Mouse (Mus musculus): ENCODE measurements around the gene Grm6. TPM values are rescaled to one million over a fixed set of nuclear protein-coding genes. Genes with fewer than 3 reads are reported as not detected.

The Grm6 gene
- 0.04 TPM in 1 of 2 replicates, not detected in the other for polyA plus RNA-seq (2012; rRNA removed)

GRCm38 (mm10) chr11:50850177-50850735 lies at the start of gene Grm6:
Grm6 (plus strand) TSS chr11:50850685.
- DNase-seq (ENCODE audit: extremely low spot score in 1 of 2, low spot score in 1 of 2): no peak

GRCm38 (mm10) chr11:50814233-50814632 lies 36.3 kb upstream of the Grm6 start:
- no peak for DNase-seq (ENCODE audit: extremely low spot score in 1 of 2, low spot score in 1 of 2)

- no peak for DNase-seq (ENCODE audit: extremely low spot score in 1 of 2, low spot score in 1 of 2)
Observed at GRCm38 (mm10) chr11:50826214-50826613, 24.3 kb upstream of the Grm6 start.

GRCm38 (mm10) chr11:50827010-50827953 lies 23.2 kb upstream of the Grm6 start, which contains the start of gene Zfp354c:
Zfp354c (minus strand) TSS chr11:50827724.
- peak; percentile 86 to 94 for DNase-seq (ENCODE audit: extremely low spot score in 1 of 2, low spot score in 1 of 2)

- no peak for DNase-seq (ENCODE audit: extremely low spot score in 1 of 2, low spot score in 1 of 2)
Observed at GRCm38 (mm10) chr11:50835727-50836126, 14.8 kb upstream of the Grm6 start.

GRCm38 (mm10) chr11:50841023-50841735 lies 9.3 kb upstream of the Grm6 start, which contains the start of gene Zfp879:
Zfp879 (minus strand) TSS chr11:50841552.
- peak; percentile 93 to 99 for DNase-seq (ENCODE audit: extremely low spot score in 1 of 2, low spot score in 1 of 2)

- no peak for DNase-seq (ENCODE audit: extremely low spot score in 1 of 2, low spot score in 1 of 2)
Observed at GRCm38 (mm10) chr11:50845951-50846350, 4.5 kb upstream of the Grm6 start.

GRCm38 (mm10) chr11:50847047-50847446 lies 3.4 kb upstream of the Grm6 start:
- no peak for DNase-seq (ENCODE audit: extremely low spot score in 1 of 2, low spot score in 1 of 2)

GRCm38 (mm10) chr11:50848520-50849137 lies 1.9 kb upstream of the Grm6 start:
- no peak for DNase-seq (ENCODE audit: extremely low spot score in 1 of 2, low spot score in 1 of 2)

GRCm38 (mm10) chr11:50849310-50849709 lies 1.2 kb upstream of the Grm6 start:
- no peak for DNase-seq (ENCODE audit: extremely low spot score in 1 of 2, low spot score in 1 of 2)

- no peak for DNase-seq (ENCODE audit: extremely low spot score in 1 of 2, low spot score in 1 of 2)
Observed at GRCm38 (mm10) chr11:50850989-50851601, 610 bp downstream of the Grm6 start.

GRCm38 (mm10) chr11:50878641-50879040 lies 28.2 kb downstream of the Grm6 start:
- DNase-seq (ENCODE audit: extremely low spot score in 1 of 2, low spot score in 1 of 2): no peak

- no peak for DNase-seq (ENCODE audit: extremely low spot score in 1 of 2, low spot score in 1 of 2)
Observed at GRCm38 (mm10) chr11:50883756-50884155, 33.3 kb downstream of the Grm6 start.

- no peak for DNase-seq (ENCODE audit: extremely low spot score in 1 of 2, low spot score in 1 of 2)
Observed at GRCm38 (mm10) chr11:50886231-50886932, 35.9 kb downstream of the Grm6 start.

- DNase-seq (ENCODE audit: extremely low spot score in 1 of 2, low spot score in 1 of 2): no peak
Observed at GRCm38 (mm10) chr11:50886933-50887293, 36.4 kb downstream of the Grm6 start.

GRCm38 (mm10) chr11:50887390-50888128 lies 37.1 kb downstream of the Grm6 start, which contains the start of gene Zfp454:
Zfp454 (minus strand) TSS chr11:50887651.
- DNase-seq (ENCODE audit: extremely low spot score in 1 of 2, low spot score in 1 of 2): peak; percentile 96 to 98

- no peak for DNase-seq (ENCODE audit: extremely low spot score in 1 of 2, low spot score in 1 of 2)
Observed at GRCm38 (mm10) chr11:50892441-50892840, 42.0 kb downstream of the Grm6 start.

GRCm38 (mm10) chr11:50897359-50897758 lies 46.9 kb downstream of the Grm6 start:
- DNase-seq (ENCODE audit: extremely low spot score in 1 of 2, low spot score in 1 of 2): no peak

GRCm38 (mm10) chr11:50908136-50908535 lies 57.7 kb downstream of the Grm6 start:
- peak in 1 of 2 experiments; percentile 47 for DNase-seq (ENCODE audit: extremely low spot score in 1 of 2, low spot score in 1 of 2)
